Mouse (Mus musculus): ENCODE results near the gene 4930578C19Rik.
"Not testable (repeated sequence)": the region's sequence is repeated elsewhere in the genome, so short reads cannot be mapped to it uniquely, and the experiment has no call there.

4930578C19Rik gene

GRCm38 (mm10) chrX:18461198-18461601 lies at the start of gene 4930578C19Rik:
TSS of gene 4930578C19Rik (minus strand) at chrX:18461397.
- DNase-seq, result peak; percentile 43

- no peak for DNase-seq
Measured at GRCm38 (mm10) chrX:18467690-18468089, 6.5 kb upstream of the 4930578C19Rik start.

GRCm38 (mm10) chrX:18462879-18463278 lies 1.7 kb upstream of the 4930578C19Rik start:
- DNase-seq, result no peak

- no peak for DNase-seq
Measured at GRCm38 (mm10) chrX:18451559-18451958, 9.6 kb downstream of the 4930578C19Rik start.

- DNase-seq, result peak; percentile 57
Measured at GRCm38 (mm10) chrX:18442066-18442465, 19.1 kb downstream of the 4930578C19Rik start.

- no peak for DNase-seq
Measured at GRCm38 (mm10) chrX:18425451-18425850, 35.7 kb downstream of the 4930578C19Rik start.

GRCm38 (mm10) chrX:18423206-18423605 lies 38.0 kb downstream of the 4930578C19Rik start:
- no peak for DNase-seq

GRCm38 (mm10) chrX:18420161-18420784 lies 40.9 kb downstream of the 4930578C19Rik start:
- DNase-seq, result no peak

GRCm38 (mm10) chrX:18418977-18419376 lies 42.2 kb downstream of the 4930578C19Rik start:
- no peak for DNase-seq

GRCm38 (mm10) chrX:18414560-18414959 lies 46.6 kb downstream of the 4930578C19Rik start:
- DNase-seq, result no peak

GRCm38 (mm10) chrX:18411071-18411840 lies 49.9 kb downstream of the 4930578C19Rik start:
- no peak for DNase-seq

GRCm38 (mm10) chrX:18409598-18409997 lies 51.6 kb downstream of the 4930578C19Rik start:
- DNase-seq, result no peak

GRCm38 (mm10) chrX:18402296-18402695 lies 58.9 kb downstream of the 4930578C19Rik start:
- no peak for DNase-seq

- no peak for DNase-seq
Measured at GRCm38 (mm10) chrX:18396700-18397099, 64.5 kb downstream of the 4930578C19Rik start.

- not testable (repeated sequence) for DNase-seq
Measured at GRCm38 (mm10) chrX:18384181-18384580, 77.0 kb downstream of the 4930578C19Rik start.

Data from kidney, postnatal 14 days (tissue).